Mouse (Mus musculus) midbrain, embryonic 14.5 days (tissue): Measurements from ENCODE around the gene Odf3b. TPM values are rescaled to one million over a fixed set of nuclear protein-coding genes. Genes with fewer than 3 reads are reported as not detected.

Experiments used
- ATAC-seq: fragments of 200-750 bp; cut with Nextera tagmentation; 2 replicates; pipeline ENCODE4 v1.8.0; 2017; ENCODE audit warnings: moderate number of reproducible peaks, moderate library complexity; ENCODE audit not compliant: low FRiP score, low TSS enrichment
- DNase-seq: peaks from one replicate; pipeline ENCODE4 v3.0.0-alpha.2; 2015
- H3K27ac ChIP-seq: fragments of 300-500 bp; sonication (generic); replicated peaks from 2 replicates; pipeline ENCODE4 v1.5.1; 2014; ENCODE audit warnings: mild to moderate bottlenecking, low read depth, low read length, moderate library complexity
- H3K27me3 ChIP-seq: fragments of 300-500 bp; sonication (generic); 2 replicates; pipeline ENCODE4 v1.6.1; 2014; ENCODE audit warnings: low read length, control low read depth, mixed read lengths; ENCODE audit not compliant: control insufficient read depth, insufficient read depth
- H3K36me3 ChIP-seq: fragments of 300-500 bp; sonication (generic); 2 replicates; pipeline ENCODE4 v1.6.1; 2014; ENCODE audit warnings: low read length, control low read depth; ENCODE audit not compliant: control insufficient read depth, insufficient read depth
- H3K4me1 ChIP-seq: fragments of 300-500 bp; sonication (generic); 2 replicates; pipeline ENCODE4 v1.6.1; 2014; ENCODE audit warnings: mild to moderate bottlenecking, antibody characterized with exemption, low read length, control low read depth; ENCODE audit not compliant: control insufficient read depth, insufficient read depth
- H3K4me2 ChIP-seq: fragments of 300-500 bp; sonication (generic); 2 replicates; pipeline ENCODE4 v1.6.1; 2014; ENCODE audit warnings: mild to moderate bottlenecking, low read length, moderate library complexity
- H3K4me3 ChIP-seq: fragments of 300-500 bp; sonication (generic); replicated peaks from 2 replicates; pipeline ENCODE4 v1.5.1; 2014; ENCODE audit warnings: low read depth, low read length
- H3K9ac ChIP-seq: fragments of 300-500 bp; sonication (generic); replicated peaks from 2 replicates; pipeline ENCODE4 v1.6.1; 2014; ENCODE audit warnings: mild to moderate bottlenecking, low read length, moderate library complexity
- H3K9me3 ChIP-seq: fragments of 300-500 bp; sonication (generic); 2 replicates; pipeline ENCODE4 v1.6.1; 2016; ENCODE audit warnings: low read length, control low read depth, mixed read lengths; ENCODE audit not compliant: control insufficient read depth
- WGBS: fragments of 180-500 bp; shearing (Covaris S2); extraction: QIAGEN DNeasy Blood & Tissue Kit; methylation state at CpG from one replicate; pipeline ENCODE4 v1.1.7; 2014; 5-methylcytosine and 5-hydroxymethylcytosine counted together
- polyA plus RNA-seq: library from polyadenylated mRNA; unstranded; fragments of >200 nt; fragmentation: Nextera tagmentation; extraction: Ambion mirVana; gene quantifications from 2 replicates; pipeline ENCODE4 v1.2.1, GENCODE M21; 2014

The Odf3b gene
- polyA plus RNA-seq, 1 experiment from 2014 or later, result 0.82 TPM

- ATAC-seq, result no peak
- no peak overlapping the region for H3K27ac ChIP-seq
- H3K9ac ChIP-seq, result no peak overlapping the region
- peaks cover 11% of the 10 kb centered on the region for H3K9me3 ChIP-seq
- no peaks in the 10 kb centered on the region for H3K4me1 ChIP-seq
- no peak overlapping the region for H3K4me2 ChIP-seq
- H3K36me3 ChIP-seq, result no peaks in the 10 kb centered on the region
- no peak overlapping the region for H3K4me3 ChIP-seq
- no peak for DNase-seq
- WGBS, result 87% methylated on average over 10 of the region's 10 CpGs
- H3K27me3 ChIP-seq, result no peaks in the 10 kb centered on the region
Observed at GRCm38 (mm10) chr15:89404831-89405623, 25.9 kb upstream of the Odf3b start.

- Histone ChIP-seq H3K9ac (no peak overlapping the region), H3K36me3 (no peaks in the 10 kb centered on the region), H3K4me3 (no peak overlapping the region), H3K4me2 (no peak overlapping the region), H3K9me3 (peaks cover 6% of the 10 kb centered on the region; the same call in 1 of the 2 replicates), H3K4me1 (no peaks in the 10 kb centered on the region), H3K27me3 (no peaks in the 10 kb centered on the region), H3K27ac (no peak overlapping the region)
- no peak for DNase-seq
- ATAC-seq, result no peak
- WGBS, result 76% methylated on average over 1 of the region's 1 CpGs
Observed at GRCm38 (mm10) chr15:89402471-89402870, 23.4 kb upstream of the Odf3b start.

GRCm38 (mm10) chr15:89399716-89400115 lies 20.6 kb upstream of the Odf3b start:
- 61% methylated on average over 1 of the region's 1 CpGs for WGBS
- Histone ChIP-seq H3K4me2 (no peak overlapping the region), H3K9ac (no peak overlapping the region), H3K27ac (no peak overlapping the region), H3K4me1 (no peaks in the 10 kb centered on the region), H3K4me3 (no peak overlapping the region), H3K27me3 (no peaks in the 10 kb centered on the region), H3K36me3 (no peaks in the 10 kb centered on the region), H3K9me3 (no peaks in the 10 kb centered on the region)
- no peak for DNase-seq
- no peak for ATAC-seq

- Histone ChIP-seq H3K27me3 (no peaks in the 10 kb centered on the region), H3K4me1 (no peaks in the 10 kb centered on the region), H3K9ac (no peak overlapping the region), H3K4me3 (no peak overlapping the region), H3K9me3 (no peaks in the 10 kb centered on the region), H3K27ac (no peak overlapping the region), H3K36me3 (no peaks in the 10 kb centered on the region), H3K4me2 (no peak overlapping the region)
- WGBS, result 80% methylated on average over 2 of the region's 2 CpGs
- ATAC-seq (no peak), DNase-seq (no peak)
Observed at GRCm38 (mm10) chr15:89398146-89398545, 19.1 kb upstream of the Odf3b start.

GRCm38 (mm10) chr15:89396883-89397282 lies 17.8 kb upstream of the Odf3b start:
- Histone ChIP-seq H3K9me3 (no peaks in the 10 kb centered on the region), H3K4me1 (no peaks in the 10 kb centered on the region), H3K27me3 (no peaks in the 10 kb centered on the region), H3K36me3 (no peaks in the 10 kb centered on the region), H3K4me2 (no peak overlapping the region), H3K9ac (no peak overlapping the region), H3K4me3 (no peak overlapping the region), H3K27ac (no peak overlapping the region)
- 92% methylated on average over 4 of the region's 4 CpGs for WGBS
- DNase-seq (no peak), ATAC-seq (no peak)

- no peaks in the 10 kb centered on the region for H3K9me3 ChIP-seq
- ATAC-seq (no peak), DNase-seq (no peak)
- H3K4me2 ChIP-seq, result no peak overlapping the region
- H3K27ac ChIP-seq, result no peak overlapping the region
- H3K27me3 ChIP-seq, result no peaks in the 10 kb centered on the region
- H3K4me3 ChIP-seq, result no peak overlapping the region
- H3K4me1 ChIP-seq, result no peaks in the 10 kb centered on the region
- WGBS, result 91% methylated on average over 10 of the region's 10 CpGs
- H3K9ac ChIP-seq, result no peak overlapping the region
- H3K36me3 ChIP-seq, result no peaks in the 10 kb centered on the region
Observed at GRCm38 (mm10) chr15:89390081-89390480, 11.0 kb upstream of the Odf3b start.

GRCm38 (mm10) chr15:89387127-89387526 lies 8.0 kb upstream of the Odf3b start:
- H3K4me3 ChIP-seq, result no peak overlapping the region
- H3K27me3 ChIP-seq, result no peaks in the 10 kb centered on the region
- ATAC-seq (no peak), DNase-seq (no peak)
- H3K4me2 ChIP-seq, result no peak overlapping the region
- 54% methylated on average over 12 of the region's 12 CpGs for WGBS
- no peaks in the 10 kb centered on the region for H3K9me3 ChIP-seq
- H3K4me1 ChIP-seq, result no peaks in the 10 kb centered on the region
- H3K36me3 ChIP-seq, result no peaks in the 10 kb centered on the region
- H3K27ac ChIP-seq, result no peak overlapping the region
- H3K9ac ChIP-seq, result no peak overlapping the region

- ATAC-seq (no peak), DNase-seq (no peak)
- H3K9me3 ChIP-seq, result no peaks in the 10 kb centered on the region
- H3K27ac ChIP-seq, result no peak within 1 kb of the TSS
- no peak within 1 kb of the TSS for H3K9ac ChIP-seq
- H3K36me3 ChIP-seq, result no peaks in the 10 kb centered on the region
- WGBS, result 85% methylated on average over 7 of the region's 7 CpGs
- H3K4me3 ChIP-seq, result no peak within 1 kb of the TSS
- peaks cover 5% of the 10 kb centered on the region for H3K27me3 ChIP-seq
- H3K4me2 ChIP-seq, result no peak within 1 kb of the TSS
- no peaks in the 10 kb centered on the region for H3K4me1 ChIP-seq
Observed at GRCm38 (mm10) chr15:89384617-89385016, 5.5 kb upstream of the Odf3b start, which contains the start of gene Klhdc7b. Gene Klhdc7b, plus strand, starts transcription at chr15:89384917.

- H3K4me2 ChIP-seq, result peak overlapping the region; percentile 59
- no peaks in the 10 kb centered on the region for H3K9me3 ChIP-seq
- no peak for DNase-seq
- peak overlapping the region; percentile 48; the same call in 1 of the 2 replicates for H3K9ac ChIP-seq
- WGBS, result 12% methylated on average over 10 of the region's 10 CpGs
- H3K27ac ChIP-seq, result no peak overlapping the region
- ATAC-seq, result no peak
- H3K36me3 ChIP-seq, result no peaks in the 10 kb centered on the region
- peak overlapping the region; percentile 34; the same call in 1 of the 2 replicates for H3K4me3 ChIP-seq
- H3K4me1 ChIP-seq, result peaks cover 10% of the 10 kb centered on the region
- H3K27me3 ChIP-seq, result peaks cover 42% of the 10 kb centered on the region
Observed at GRCm38 (mm10) chr15:89379429-89379828, 347 bp upstream of the Odf3b start.
